Mouse (Mus musculus): ENCODE data around the gene Fam71b.

- no peak for TF ChIP-seq CTCF (IDR thresholded peaks at IDR 0.05; ENCODE audit: borderline replicate concordance, insufficient read depth, low read length)
- no peak for TF ChIP-seq POLR2A (IDR thresholded peaks at IDR 0.05; ENCODE audit: low read depth, low read length)
Observed at GRCm38 (mm10) chr11:46395088-46395487, 1.3 kb upstream of the Fam71b start.

All from embryonic fibroblast, embryonic 13.5 days (primary cell).